ENCODE assay signal across 14 mouse cellular contexts in the genomic region with DNA sequence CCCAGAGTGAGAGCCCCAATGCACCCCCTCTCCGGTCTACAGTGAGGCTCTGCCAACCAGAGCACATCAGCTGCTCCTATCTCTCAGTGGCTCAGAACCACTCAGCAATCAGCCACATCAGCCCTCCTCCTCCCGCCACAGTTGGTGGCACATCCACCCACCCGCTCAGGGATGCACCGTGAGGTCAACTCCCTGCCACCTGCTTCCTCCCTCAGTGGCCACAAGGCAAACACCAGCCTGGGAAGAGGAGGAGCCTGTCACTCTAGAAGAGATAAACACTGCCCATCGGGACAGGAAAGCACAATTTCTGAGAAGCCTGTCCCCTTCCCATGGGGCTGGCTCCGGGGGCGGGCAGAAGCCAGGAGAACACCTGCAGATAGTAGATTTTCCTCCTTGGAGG. TPM values are rescaled to one million over a fixed set of nuclear protein-coding genes. Genes with fewer than 3 reads are reported as not detected.
DNase-seq lines count a peak whose midpoint lies in the region; ATAC-seq and TF ChIP-seq lines count a peak whose summit lies in the region.
"Had no signal": no experiment of that assay in that cellular context is flagged by ENCODE, and none has a peak within 500 bp of the region (broad histone marks: within the 10 kb centered on the region; RNA-seq: fewer than 3 reads in every experiment).

No protein-coding gene starts in this region.

- H3K9me3 ChIP-seq in intestine, embryonic 16.5 days (ENCODE audit: control insufficient read depth, low read length): no peaks in the 10 kb centered on the region
- H3K9me3 ChIP-seq in intestine, postnatal 0 days (ENCODE audit: control insufficient read depth): no peaks in the 10 kb centered on the region
- H3K9me3 ChIP-seq in liver, embryonic 13.5 days (replicated peaks): no peaks in the 10 kb centered on the region
- no peaks in the 10 kb centered on the region for H3K9me3 ChIP-seq in forebrain, embryonic 16.5 days (ENCODE audit: control insufficient read depth, low read length)
- H3K9me3 ChIP-seq: heart, embryonic 12.5 days; liver, embryonic 15.5 days; neural tube, embryonic 12.5 days had no signal

- peak; percentile 61 to 62 for DNase-seq in B cell, adult 2 months
- peak; percentile 2 for DNase-seq in liver, embryonic 13.5 days
- peak; percentile 41 to 52 for DNase-seq in spleen, adult 2 months (ENCODE audit: low read depth in 1 of 2, low spot score in 2 of 2)
- DNase-seq in ovary, postnatal 10 days (ENCODE audit: low spot score): no peak
- no peak for DNase-seq in urinary bladder, adult 2 months (ENCODE audit: low spot score)
- DNase-seq: cerebellum, adult 9-10 months; layer of hippocampus, postnatal 36 days had no signal

- no peaks in the 10 kb centered on the region for H3K4me1 ChIP-seq in intestine, embryonic 16.5 days (ENCODE audit: control insufficient read depth, insufficient read depth, low read length)
- no peaks in the 10 kb centered on the region for H3K4me1 ChIP-seq in intestine, postnatal 0 days (replicated peaks; ENCODE audit: control insufficient read depth, insufficient read depth, low read length)
- H3K4me1 ChIP-seq in liver, embryonic 13.5 days (replicated peaks): peaks cover 8% of the 10 kb centered on the region
- H3K4me1 ChIP-seq in spleen, adult 2 months (ENCODE audit: control insufficient read depth, insufficient read depth, insufficient read length): peaks cover 6% of the 10 kb centered on the region; the same call in 1 of the 2 replicates
- peaks cover 5% of the 10 kb centered on the region for H3K4me1 ChIP-seq in forebrain, embryonic 16.5 days (replicated peaks; ENCODE audit: control insufficient read depth, insufficient read depth, low read length)

- WGBS in intestine, embryonic 16.5 days: 33% methylated on average over 7 of the region's 7 CpGs
- 38% methylated on average over 7 of the region's 7 CpGs for WGBS in intestine, postnatal 0 days
- 4% methylated on average over 7 of the region's 7 CpGs for WGBS in liver, embryonic 13.5 days (ENCODE audit: insufficient replicate concordance)
- 4% methylated on average over 7 of the region's 7 CpGs for WGBS in spleen, adult 2 months
- WGBS in forebrain, embryonic 16.5 days: 74% methylated on average over 7 of the region's 7 CpGs

- no peak overlapping the region for H3K4me3 ChIP-seq in intestine, embryonic 16.5 days (ENCODE audit: low read length)
- H3K4me3 ChIP-seq in intestine, postnatal 0 days (ENCODE audit: low read depth, low read length): no peak overlapping the region
- no peak overlapping the region for H3K4me3 ChIP-seq in liver, embryonic 13.5 days (replicated peaks)
- no peak overlapping the region for H3K4me3 ChIP-seq in spleen, adult 2 months (ENCODE audit: extremely low read depth, insufficient read depth, insufficient read length)
- no peak overlapping the region for H3K4me3 ChIP-seq in forebrain, embryonic 16.5 days (replicated peaks; ENCODE audit: low read length)
- H3K4me3 ChIP-seq: heart, embryonic 12.5 days; liver, embryonic 15.5 days; neural tube, embryonic 12.5 days had no signal

- no peak overlapping the region for H3K27ac ChIP-seq in intestine, embryonic 16.5 days (ENCODE audit: low read length)
- no peak overlapping the region for H3K27ac ChIP-seq in intestine, postnatal 0 days (ENCODE audit: low read depth, low read length)
- H3K27ac ChIP-seq in liver, embryonic 13.5 days: no peak overlapping the region; the same call in 1 of the 2 replicates
- no peak overlapping the region for H3K27ac ChIP-seq in spleen, adult 2 months (ENCODE audit: insufficient read depth, low read length)
- no peak overlapping the region for H3K27ac ChIP-seq in forebrain, embryonic 16.5 days (ENCODE audit: low read length)
- H3K27ac ChIP-seq: liver, embryonic 15.5 days; neural tube, embryonic 12.5 days had no signal

- H3K36me3 ChIP-seq in intestine, embryonic 16.5 days (ENCODE audit: control insufficient read depth, insufficient read depth, low read length): no peaks in the 10 kb centered on the region
- no peaks in the 10 kb centered on the region for H3K36me3 ChIP-seq in intestine, postnatal 0 days (ENCODE audit: control insufficient read depth, insufficient read depth)
- H3K36me3 ChIP-seq in liver, embryonic 13.5 days: no peaks in the 10 kb centered on the region
- no peaks in the 10 kb centered on the region for H3K36me3 ChIP-seq in spleen, adult 2 months (ENCODE audit: control insufficient read depth, insufficient read depth, low read length)
- no peaks in the 10 kb centered on the region for H3K36me3 ChIP-seq in forebrain, embryonic 16.5 days (ENCODE audit: control insufficient read depth, insufficient read depth)
- H3K36me3 ChIP-seq: heart, embryonic 12.5 days; liver, embryonic 15.5 days; neural tube, embryonic 12.5 days had no signal

- no peak for TF ChIP-seq CTCF in intestine, postnatal 0 days (IDR thresholded peaks at IDR 0.05; ENCODE audit: low read depth)
- TF ChIP-seq CTCF in spleen, adult 2 months (IDR thresholded peaks at IDR 0.05; ENCODE audit: extremely low read depth, insufficient read depth, insufficient read length, insufficient replicate concordance): no peak

- peak; percentile 28; the same call in 1 of the 2 replicates for ATAC-seq in intestine, embryonic 16.5 days
- ATAC-seq in intestine, postnatal 0 days: no peak
- peak; percentile 47; the same call in 1 of the 2 replicates for ATAC-seq in liver, embryonic 13.5 days (ENCODE audit: low read depth)
- no peak for ATAC-seq in forebrain, embryonic 16.5 days
- ATAC-seq: CD4-positive, CD25-positive, alpha-beta regulatory T cell, adult 4 months had no signal

- TF ChIP-seq POLR2A in spleen, adult 2 months (IDR thresholded peaks at IDR 0.05; ENCODE audit: low read depth, low read length): no peak

- H3K27me3 ChIP-seq in intestine, embryonic 16.5 days (replicated peaks; ENCODE audit: control insufficient read depth, insufficient read depth, low read length): no peaks in the 10 kb centered on the region
- no peaks in the 10 kb centered on the region for H3K27me3 ChIP-seq in intestine, postnatal 0 days (replicated peaks; ENCODE audit: control insufficient read depth, insufficient read depth, low read length)
- H3K27me3 ChIP-seq in liver, embryonic 13.5 days: no peaks in the 10 kb centered on the region
- H3K27me3 ChIP-seq in spleen, adult 2 months (ENCODE audit: control insufficient read depth, insufficient read depth, low read length): no peaks in the 10 kb centered on the region
- H3K27me3 ChIP-seq in forebrain, embryonic 16.5 days (replicated peaks; ENCODE audit: control insufficient read depth, insufficient read depth, low read length): no peaks in the 10 kb centered on the region
- H3K27me3 ChIP-seq: liver, embryonic 15.5 days had no signal

- no peak overlapping the region for H3K9ac ChIP-seq in intestine, embryonic 16.5 days (ENCODE audit: low read depth, low read length)
- no peak overlapping the region for H3K9ac ChIP-seq in intestine, postnatal 0 days (ENCODE audit: low read depth, low read length)
- no peak overlapping the region for H3K9ac ChIP-seq in liver, embryonic 13.5 days
- no peak overlapping the region for H3K9ac ChIP-seq in forebrain, embryonic 16.5 days (replicated peaks; ENCODE audit: low read depth, low read length)
- H3K9ac ChIP-seq: heart, embryonic 12.5 days; liver, embryonic 15.5 days; neural tube, embryonic 12.5 days had no signal

- H3K4me2 ChIP-seq in intestine, embryonic 16.5 days (ENCODE audit: low read depth, low read length): no peak overlapping the region
- no peak overlapping the region for H3K4me2 ChIP-seq in intestine, postnatal 0 days (replicated peaks; ENCODE audit: low read depth)
- no peak overlapping the region for H3K4me2 ChIP-seq in liver, embryonic 13.5 days
- H3K4me2 ChIP-seq in forebrain, embryonic 16.5 days (ENCODE audit: low read length): no peak overlapping the region
- H3K4me2 ChIP-seq: heart, embryonic 12.5 days; liver, embryonic 15.5 days; neural tube, embryonic 12.5 days had no signal

RNA-seq across cellular contexts. Expression of gene Cpn2, which starts 39.9 kb away (rescaled TPM):
- polyA plus RNA-seq in intestine, embryonic 16.5 days (2015; fragmentation: Nextera tagmentation; extraction: Ambion mirVana): 0.24 and 0.28 TPM in 2 replicates
- polyA plus RNA-seq in intestine, postnatal 0 days (2015; fragmentation: Nextera tagmentation; extraction: Ambion mirVana): 0.08 and 0.09 TPM in 2 replicates
- polyA plus RNA-seq in liver, embryonic 13.5 days (2015; fragmentation: Nextera tagmentation; extraction: Ambion mirVana): 1.7 TPM in 2 replicates
- not detected in 2 replicates for polyA plus RNA-seq in spleen, adult 2 months (2012; rRNA removed)
- polyA plus RNA-seq in forebrain, embryonic 16.5 days (2015; fragmentation: Nextera tagmentation; extraction: Ambion mirVana): not detected in 2 replicates
- not detected in 2 replicates for polyA plus RNA-seq in urinary bladder, adult 2 months (2012; rRNA removed)
- polyA plus RNA-seq: CD4-positive, CD25-positive, alpha-beta regulatory T cell, adult 4 months; heart, embryonic 12.5 days; neural tube, embryonic 12.5 days had no signal

RNA-seq across cellular contexts. Expression of gene Lrrc15, which starts 55.7 kb away (rescaled TPM):
- 0.32 and 0.37 TPM in 2 replicates for polyA plus RNA-seq in intestine, embryonic 16.5 days (2015; fragmentation: Nextera tagmentation; extraction: Ambion mirVana)
- polyA plus RNA-seq in intestine, postnatal 0 days (2015; fragmentation: Nextera tagmentation; extraction: Ambion mirVana): 0.30 and 0.34 TPM in 2 replicates
- polyA plus RNA-seq in liver, embryonic 13.5 days (2015; fragmentation: Nextera tagmentation; extraction: Ambion mirVana): 0.08 TPM in 1 of 2 replicates, not detected in the other
- polyA plus RNA-seq in spleen, adult 2 months (2012; rRNA removed): 0.02 TPM in 1 of 2 replicates, not detected in the other
- polyA plus RNA-seq in forebrain, embryonic 16.5 days (2015; fragmentation: Nextera tagmentation; extraction: Ambion mirVana): 0.06 and 0.22 TPM in 2 replicates
- polyA plus RNA-seq in urinary bladder, adult 2 months (2012; rRNA removed): 0.13 and 0.15 TPM in 2 replicates
- polyA plus RNA-seq: CD4-positive, CD25-positive, alpha-beta regulatory T cell, adult 4 months had no signal

Comparison
In these comparisons a context has a peak if more than half of its experiments do, and no peak if none do; other contexts are left out.
1. ATAC-seq: peak in intestine, embryonic 16.5 days (single experiment) and liver, embryonic 13.5 days (single experiment); none in intestine, postnatal 0 days (single experiment) and forebrain, embryonic 16.5 days (single experiment).
2. DNase-seq: peak in B cell, adult 2 months (2 of 2), liver, embryonic 13.5 days (single experiment) and spleen, adult 2 months (2 of 2); none in ovary, postnatal 10 days (single experiment) and urinary bladder, adult 2 months (single experiment).